Mouse (Mus musculus) midbrain, postnatal 0 days (tissue): ENCODE data around the gene Hmcn2. TPM values are rescaled to one million over a fixed set of nuclear protein-coding genes. Genes with fewer than 3 reads are reported as not detected.

Source experiments
- ATAC-seq: fragments of 200-750 bp; cut with Nextera tagmentation; 2 replicates; pipeline ENCODE4 v1.8.0; 2017; ENCODE audit warnings: moderate number of reproducible peaks, mild to moderate bottlenecking, moderate TSS enrichment, moderate library complexity; ENCODE audit not compliant: low FRiP score
- DNase-seq: peaks from one replicate; pipeline ENCODE4 v3.0.0-alpha.2; 2015; ENCODE audit warnings: low spot score
- H3K27ac ChIP-seq: fragments of 300-500 bp; sonication (generic); 2 replicates; pipeline ENCODE4 v1.5.1; 2014; ENCODE audit warnings: low read depth, mild to moderate bottlenecking, low read length, mixed read lengths
- H3K27me3 ChIP-seq: fragments of 300-500 bp; sonication (generic); 2 replicates; pipeline ENCODE4 v1.6.1; 2014; ENCODE audit warnings: low read length, control low read depth, mixed read lengths; ENCODE audit not compliant: insufficient read depth
- H3K36me3 ChIP-seq: fragments of 300-500 bp; sonication (generic); 2 replicates; pipeline ENCODE4 v1.6.1; 2014; ENCODE audit warnings: low read length, control low read depth, mixed read lengths; ENCODE audit not compliant: insufficient read depth
- H3K4me1 ChIP-seq: fragments of 300-500 bp; sonication (generic); 2 replicates; pipeline ENCODE4 v1.6.1; 2014; ENCODE audit warnings: mild to moderate bottlenecking, control low read depth, antibody characterized with exemption, low read length, mixed read lengths; ENCODE audit not compliant: insufficient read depth
- H3K4me2 ChIP-seq: fragments of 300-500 bp; sonication (generic); 2 replicates; pipeline ENCODE4 v1.6.1; 2014; ENCODE audit warnings: low read depth, mild to moderate bottlenecking, low read length, mixed read lengths; ENCODE audit not compliant: poor library complexity, severe bottlenecking
- H3K4me3 ChIP-seq: fragments of 300-500 bp; sonication (generic); 2 replicates; pipeline ENCODE4 v1.5.1; 2014; ENCODE audit warnings: low read depth, mild to moderate bottlenecking, low read length, moderate library complexity
- H3K9ac ChIP-seq: fragments of 300-500 bp; sonication (generic); replicated peaks from 2 replicates; pipeline ENCODE4 v1.6.1; 2014; ENCODE audit warnings: mild to moderate bottlenecking, low read length, moderate library complexity, mixed read lengths; ENCODE audit not compliant: poor library complexity, severe bottlenecking
- H3K9me3 ChIP-seq: fragments of 300-500 bp; sonication (generic); 2 replicates; pipeline ENCODE4 v1.6.1; 2016; ENCODE audit warnings: low read length, control low read depth
- CTCF ChIP-seq: IDR thresholded peaks from 2 replicates; pipeline ENCODE4 v1.5.1; 2016; ENCODE audit warnings: antibody characterized with exemption, mild to moderate bottlenecking
- WGBS: fragments of 180-500 bp; shearing (Covaris S2); extraction: QIAGEN DNeasy Blood & Tissue Kit; methylation state at CpG from one replicate; pipeline ENCODE4 v1.1.7; 2014; 5-methylcytosine and 5-hydroxymethylcytosine counted together
- polyA plus RNA-seq: library from polyadenylated mRNA; unstranded; fragments of >200 nt; fragmentation: Nextera tagmentation; extraction: Ambion mirVana; gene quantifications from 2 replicates; pipeline ENCODE4 v1.2.1, GENCODE M21; 2015
- total RNA-seq: library from RNA; depleted of rRNA; stranded (reverse); fragments of >200 nt; gene quantifications from 2 replicates; pipeline ENCODE4 v1.2.3, GENCODE M21; 2014

Hmcn2 gene
- total and polyA plus RNA-seq, 2 experiments from 2014 or later, result 0.37 to 0.60 TPM

- Histone ChIP-seq H3K27ac (no peak overlapping the region), H3K36me3 (no peaks in the 10 kb centered on the region), H3K9ac (peak overlapping the region; percentile 60), H3K4me3 (peak overlapping the region; percentile 38), H3K9me3 (no peaks in the 10 kb centered on the region), H3K4me2 (peak overlapping the region; percentile 69), H3K4me1 (no peaks in the 10 kb centered on the region), H3K27me3 (peaks cover 16% of the 10 kb centered on the region)
- WGBS, result 2% methylated on average over 47 of the region's 48 CpGs
- DNase-seq (peak; percentile 66), ATAC-seq (peak; percentile 67)
- peak; percentile 74 for TF ChIP-seq CTCF
Observed at GRCm38 (mm10) chr2:31460025-31460571, 145.9 kb downstream of the Hmcn2 start.

GRCm38 (mm10) chr2:31460920-31461319 lies 146.7 kb downstream of the Hmcn2 start:
- no peaks in the 10 kb centered on the region for H3K4me1 ChIP-seq
- no peak overlapping the region for H3K9ac ChIP-seq
- 87% methylated on average over 7 of the region's 7 CpGs for WGBS
- H3K27ac ChIP-seq, result no peak overlapping the region
- no peak for DNase-seq
- H3K4me3 ChIP-seq, result no peak overlapping the region
- H3K36me3 ChIP-seq, result no peaks in the 10 kb centered on the region
- no peak for ATAC-seq
- H3K27me3 ChIP-seq, result peaks cover 16% of the 10 kb centered on the region
- no peaks in the 10 kb centered on the region for H3K9me3 ChIP-seq
- no peak for TF ChIP-seq CTCF
- no peak overlapping the region for H3K4me2 ChIP-seq

GRCm38 (mm10) chr2:31462051-31462450 lies 147.8 kb downstream of the Hmcn2 start:
- peaks cover 16% of the 10 kb centered on the region for H3K27me3 ChIP-seq
- DNase-seq (no peak), ATAC-seq (no peak)
- H3K27ac ChIP-seq, result no peak overlapping the region
- 37% methylated on average over 8 of the region's 8 CpGs for WGBS
- no peak overlapping the region for H3K4me3 ChIP-seq
- no peaks in the 10 kb centered on the region for H3K9me3 ChIP-seq
- H3K4me2 ChIP-seq, result no peak overlapping the region
- H3K36me3 ChIP-seq, result no peaks in the 10 kb centered on the region
- no peak overlapping the region for H3K9ac ChIP-seq
- no peak for TF ChIP-seq CTCF
- H3K4me1 ChIP-seq, result no peaks in the 10 kb centered on the region

- Histone ChIP-seq H3K9ac (no peak overlapping the region), H3K4me3 (no peak overlapping the region), H3K36me3 (no peaks in the 10 kb centered on the region), H3K4me2 (no peak overlapping the region), H3K9me3 (no peaks in the 10 kb centered on the region), H3K27ac (no peak overlapping the region), H3K4me1 (no peaks in the 10 kb centered on the region), H3K27me3 (peaks cover 14% of the 10 kb centered on the region)
- no peak for TF ChIP-seq CTCF
- WGBS, result 89% methylated on average over 7 of the region's 7 CpGs
- ATAC-seq, result no peak
- DNase-seq, result no peak
Observed at GRCm38 (mm10) chr2:31463253-31463652, 149.0 kb downstream of the Hmcn2 start.

GRCm38 (mm10) chr2:31463696-31464528 lies 149.7 kb downstream of the Hmcn2 start:
- no peak overlapping the region for H3K27ac ChIP-seq
- no peak overlapping the region for H3K4me2 ChIP-seq
- no peaks in the 10 kb centered on the region for H3K36me3 ChIP-seq
- H3K4me3 ChIP-seq, result no peak overlapping the region
- peaks cover 14% of the 10 kb centered on the region for H3K27me3 ChIP-seq
- no peaks in the 10 kb centered on the region for H3K4me1 ChIP-seq
- WGBS, result 55% methylated on average over 8 of the region's 8 CpGs
- DNase-seq (no peak), ATAC-seq (no peak)
- no peak overlapping the region for H3K9ac ChIP-seq
- H3K9me3 ChIP-seq, result no peaks in the 10 kb centered on the region
- TF ChIP-seq CTCF, result no peak

- peaks cover 3% of the 10 kb centered on the region; the same call in 1 of the 2 replicates for H3K4me1 ChIP-seq
- WGBS, result 77% methylated on average over 6 of the region's 6 CpGs
- no peak for TF ChIP-seq CTCF
- DNase-seq (no peak), ATAC-seq (no peak)
- H3K27me3 ChIP-seq, result peaks cover 12% of the 10 kb centered on the region
- H3K4me3 ChIP-seq, result no peak overlapping the region
- H3K9me3 ChIP-seq, result no peaks in the 10 kb centered on the region
- H3K36me3 ChIP-seq, result no peaks in the 10 kb centered on the region
- H3K9ac ChIP-seq, result no peak overlapping the region
- no peak overlapping the region for H3K27ac ChIP-seq
- no peak overlapping the region for H3K4me2 ChIP-seq
Observed at GRCm38 (mm10) chr2:31464529-31464910, 150.3 kb downstream of the Hmcn2 start.
